Mouse (Mus musculus) heart, adult 2 months (tissue): Measurements from ENCODE around the gene Igdcc3.

Experiments
- CTCF ChIP-seq: fragments of 200-600 bp; IDR thresholded peaks from 2 replicates; pipeline ENCODE4 v1.8.1; 2022; ENCODE audit warnings: antibody characterized with exemption, mild to moderate bottlenecking, moderate library complexity
- EP300 ChIP-seq: fragments of 200-500 bp; IDR thresholded peaks from 2 replicates; pipeline ENCODE4 v1.6.1; 2011; ENCODE audit warnings: low read depth, low read length, control low read depth; ENCODE audit not compliant: insufficient read depth
- POLR2A ChIP-seq: fragments of 200-500 bp; IDR thresholded peaks from 2 replicates; pipeline ENCODE4 v1.6.1; 2011; ENCODE audit warnings: mild to moderate bottlenecking, low read depth, low read length, control low read depth; ENCODE audit not compliant: insufficient read depth

DNA sequence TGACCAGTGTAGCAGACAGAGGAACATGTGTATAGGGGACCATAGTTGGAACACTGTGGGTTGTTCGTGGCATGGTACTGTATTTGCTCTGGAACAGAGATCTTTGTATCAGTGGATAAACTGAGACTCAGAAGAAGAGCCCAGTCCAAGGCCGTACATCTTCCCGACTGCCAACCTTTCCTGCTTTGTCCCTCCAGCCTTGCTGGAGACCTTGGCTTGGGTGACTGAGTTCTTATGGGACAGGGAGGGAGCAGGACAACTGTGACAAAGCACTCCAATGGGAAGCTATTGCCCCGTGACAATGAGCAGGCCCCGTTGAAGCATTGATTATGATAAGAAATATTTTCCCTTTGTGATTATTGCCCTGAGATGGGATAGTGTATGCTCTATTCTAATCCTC lies 29.3 kb upstream of the Igdcc3 start:
- no peak for TF ChIP-seq CTCF
- no peak for TF ChIP-seq POLR2A
- no peak for TF ChIP-seq EP300
